Mouse (Mus musculus) megakaryocyte, embryonic 14.5 days (primary cell): ENCODE results near the gene Gimap1.

Experiments
- FLI1 ChIP-seq: IDR thresholded peaks from 2 replicates; pipeline ENCODE4 v1.6.1; 2012; ENCODE audit warnings: low read length, inconsistent platforms, mixed read lengths
- GATA1 ChIP-seq: IDR thresholded peaks from 3 replicates; pipeline ENCODE4 v1.6.1; 2012; ENCODE audit warnings: mixed read lengths, low read length, inconsistent platforms, borderline replicate concordance

DNA sequence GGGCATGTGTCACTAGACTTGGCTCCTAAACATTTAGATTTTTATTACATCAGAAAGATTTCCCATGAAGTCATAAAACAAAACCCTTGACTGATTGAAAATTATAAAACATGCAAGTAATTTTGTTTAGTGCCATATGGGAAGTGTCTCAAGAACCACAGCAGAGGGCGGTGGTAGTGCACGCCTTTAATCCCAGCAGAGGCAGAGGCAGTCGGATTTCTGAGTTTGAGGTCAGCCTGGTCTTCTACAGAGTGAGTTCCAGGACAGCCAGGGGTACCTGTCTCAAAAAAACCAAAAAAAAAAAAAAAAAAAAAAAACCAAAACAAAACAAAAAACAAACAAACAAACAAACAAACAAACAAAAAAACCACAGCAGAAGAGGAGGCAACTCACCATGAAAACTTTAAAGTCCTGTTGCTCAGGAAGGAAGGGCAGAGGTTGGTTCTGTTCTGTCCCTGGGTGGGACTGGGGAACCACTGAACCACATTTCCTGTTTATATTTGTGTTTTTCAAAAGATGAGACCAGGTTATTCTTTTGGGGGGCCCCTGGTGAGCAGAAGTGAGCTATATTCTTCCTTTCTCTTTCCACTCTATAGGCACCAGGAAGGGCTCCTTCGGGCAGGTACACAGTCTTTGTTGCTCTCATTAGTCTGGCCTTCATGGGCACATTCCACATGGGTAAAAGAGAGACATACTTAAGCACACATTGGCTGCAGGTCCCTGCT lies 41.9 kb upstream of the Gimap1 start:
- no peak for TF ChIP-seq GATA1
- no peak for TF ChIP-seq FLI1
